Mouse (Mus musculus) thymus, postnatal 25 days (tissue): ENCODE data around the gene Foxj3.
"Not testable (repeated sequence)": the region's sequence is repeated elsewhere in the genome, so short reads cannot be mapped to it uniquely, and the experiment has no call there.

Source experiments
- DNase-seq: peaks from one replicate; pipeline ENCODE4 v3.0.0; 2022

The Foxj3 gene

DNA sequence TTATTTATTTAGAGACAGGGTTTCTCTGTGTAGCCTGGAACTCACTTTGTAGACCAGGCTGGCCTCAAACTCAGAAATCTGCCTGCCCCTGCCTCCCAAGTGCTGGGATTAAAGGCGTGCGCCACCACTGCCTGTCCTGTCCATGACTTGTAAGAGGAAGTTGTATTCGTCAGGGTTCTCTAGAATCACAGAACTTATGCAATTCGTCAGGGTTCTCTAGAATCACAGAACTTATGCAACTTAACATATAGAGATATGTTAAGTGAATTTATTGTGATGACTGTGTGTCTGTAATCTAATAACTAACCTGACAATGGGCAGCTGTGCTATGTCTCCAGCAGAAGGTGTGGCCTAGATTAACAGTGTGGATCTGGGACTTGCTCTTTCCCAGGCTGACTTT lies at the start of gene Foxj3:
TSS of gene Foxj3 (plus strand) at position 390 of the 400 bp plus-strand sequence.
- DNase-seq: not testable (repeated sequence)

DNA sequence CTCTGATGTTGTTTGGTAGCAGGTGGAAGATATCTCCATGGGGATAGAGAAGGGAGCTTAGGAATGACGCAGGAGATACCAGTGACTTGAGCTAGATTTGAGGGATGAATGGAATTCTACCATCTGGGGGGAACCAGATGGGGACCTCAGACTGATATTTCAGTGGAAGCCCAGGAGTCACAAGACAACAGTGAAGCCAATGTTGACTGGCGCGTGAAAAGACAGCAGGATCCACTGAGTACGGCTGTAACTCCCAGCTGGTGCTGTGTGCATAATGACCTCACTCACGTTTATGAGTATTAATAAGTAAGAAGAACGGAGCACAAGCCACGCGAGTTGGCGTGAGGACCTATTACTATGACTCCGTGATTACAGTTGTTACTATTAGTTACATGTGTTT lies 47.1 kb upstream of the Foxj3 start:
- no peak for DNase-seq

DNA sequence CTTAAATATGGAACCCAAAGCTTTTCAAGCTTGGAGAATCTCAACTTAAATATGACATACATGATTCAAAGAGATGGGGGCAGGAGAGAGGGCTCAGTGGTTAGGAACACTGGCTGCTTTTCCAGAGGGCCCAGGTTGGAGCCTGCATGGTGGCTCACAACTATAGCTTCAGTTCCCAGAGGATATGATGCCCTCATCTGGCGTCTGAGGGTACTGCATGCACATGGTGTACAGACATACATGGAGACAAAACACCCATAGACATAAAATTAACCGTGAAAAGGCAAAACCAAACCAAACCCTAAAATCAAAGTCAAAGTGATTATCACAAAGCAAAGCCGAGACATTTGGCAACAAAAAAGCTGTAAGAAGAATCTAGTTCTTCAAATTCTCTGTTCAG lies 46.0 kb upstream of the Foxj3 start:
- peak; percentile 34 for DNase-seq

DNA sequence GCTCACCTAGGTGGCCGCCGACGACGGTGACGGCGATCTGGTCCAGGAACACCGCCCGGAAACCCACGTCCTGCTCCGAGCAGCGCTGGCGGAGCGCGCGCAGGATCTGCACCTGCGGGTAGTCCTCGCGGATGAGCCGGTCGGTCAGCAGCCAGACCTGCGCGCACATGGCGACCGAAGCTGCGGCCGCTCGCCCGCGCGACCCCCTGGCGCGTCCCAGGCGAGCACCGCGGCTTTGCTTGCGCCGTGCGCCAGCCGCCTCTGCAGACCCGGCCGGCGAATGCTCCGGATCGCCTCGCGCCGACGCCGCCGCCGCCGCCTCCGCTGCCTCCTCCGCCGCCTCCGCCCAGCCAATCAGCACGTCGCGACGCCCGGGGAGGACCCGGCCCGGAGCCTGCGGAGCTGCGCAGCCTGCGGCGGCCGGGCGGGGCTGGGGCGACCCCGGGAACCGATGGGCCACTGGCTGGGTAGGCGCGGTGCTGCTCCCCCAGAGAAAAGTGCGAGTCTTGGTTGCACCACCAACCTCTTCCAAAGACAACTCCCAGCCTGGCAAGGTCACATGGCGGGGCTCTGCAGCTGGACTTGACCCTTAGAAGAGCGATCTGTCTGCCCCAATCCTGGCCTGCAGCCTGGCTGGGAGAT lies 44.4 kb upstream of the Foxj3 start, which contains the start of gene Rimkla:
TSS of gene Rimkla (minus strand) at position 338 of the 642 bp plus-strand sequence.
- peak; percentile 75 for DNase-seq

DNA sequence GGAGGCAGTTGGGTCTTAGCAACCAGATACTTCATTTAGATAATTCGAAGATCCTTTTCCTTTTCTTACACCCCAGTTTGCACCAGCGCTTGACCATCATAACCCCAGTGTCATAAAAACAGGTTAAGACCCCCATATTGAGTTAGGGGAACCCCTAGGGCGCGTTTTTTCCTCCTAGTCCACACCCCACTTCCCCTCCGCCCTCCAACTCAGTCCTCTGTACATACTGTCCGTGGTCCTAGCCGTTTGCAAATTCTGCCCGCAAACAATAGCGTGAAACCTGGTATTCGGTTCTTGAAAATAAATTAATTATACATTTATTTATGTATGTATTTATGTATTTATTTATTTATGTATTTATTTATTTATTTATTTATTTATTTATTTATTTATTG lies 43.9 kb upstream of the Foxj3 start:
- no peak for DNase-seq

DNA sequence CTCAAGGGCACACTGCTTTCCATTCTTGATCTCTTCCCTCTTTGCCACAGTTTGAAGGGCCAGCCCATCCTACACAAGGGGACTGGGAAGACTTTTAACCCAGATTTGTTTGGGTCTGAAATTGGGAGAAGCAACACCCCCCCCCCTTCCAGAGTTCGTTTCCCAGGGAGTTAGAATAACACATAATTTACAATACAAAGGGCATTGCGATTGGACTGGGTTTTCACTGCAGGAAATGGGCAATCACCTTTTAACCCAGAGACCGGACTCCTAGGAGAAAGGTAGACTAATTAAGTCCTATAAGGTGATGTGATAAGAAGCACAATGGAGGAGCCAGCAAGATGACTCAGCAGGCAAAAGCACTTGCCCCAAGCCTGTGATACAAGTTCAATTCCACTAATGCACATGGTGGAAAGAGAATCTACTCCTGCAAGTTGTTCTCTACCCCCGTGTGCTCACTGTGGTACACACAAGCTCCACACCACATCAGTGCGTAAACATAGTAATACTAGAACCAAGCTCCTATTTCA lies 38.4 kb upstream of the Foxj3 start:
- no peak for DNase-seq

DNA sequence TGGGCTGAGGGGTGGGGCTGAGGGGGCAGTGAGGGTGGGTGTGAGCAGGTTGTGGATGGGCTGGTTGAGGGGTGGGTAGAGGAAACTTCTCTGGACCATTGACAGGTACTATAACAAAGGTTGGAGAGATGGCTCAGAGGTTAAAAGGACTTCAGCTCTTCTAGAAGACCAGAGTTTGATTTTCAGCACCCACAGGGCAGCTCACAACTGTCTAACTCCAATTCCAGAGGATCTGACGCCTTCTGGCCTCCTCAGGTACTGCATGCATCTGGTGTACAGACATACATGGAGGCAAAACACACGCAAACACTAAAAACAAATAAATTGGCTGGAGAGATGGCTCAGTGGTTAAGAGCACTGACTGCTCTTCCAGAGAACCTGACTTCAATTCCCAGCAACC lies 25.2 kb upstream of the Foxj3 start:
- DNase-seq: no peak

DNA sequence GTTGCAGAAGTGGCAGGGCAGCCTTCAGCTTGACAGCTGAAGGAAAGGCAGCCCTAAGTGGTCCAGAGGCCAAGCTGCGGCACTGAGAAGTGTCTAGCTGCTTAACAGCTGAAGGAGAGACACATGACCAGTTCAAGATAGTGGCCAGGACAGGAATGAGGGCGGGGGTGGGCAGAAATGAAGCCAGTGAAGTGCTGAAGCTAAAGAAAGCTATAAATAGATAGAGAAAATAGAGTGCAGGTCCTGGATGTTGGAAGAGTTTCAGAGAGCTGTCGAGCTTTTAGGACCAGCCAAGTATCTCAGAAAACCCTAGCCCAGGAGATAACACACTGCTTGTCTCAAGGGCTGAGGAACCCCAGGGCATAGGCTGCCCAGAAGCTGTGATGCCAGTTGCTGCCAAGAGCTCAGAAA lies 24.1 kb upstream of the Foxj3 start:
- no peak for DNase-seq

DNA sequence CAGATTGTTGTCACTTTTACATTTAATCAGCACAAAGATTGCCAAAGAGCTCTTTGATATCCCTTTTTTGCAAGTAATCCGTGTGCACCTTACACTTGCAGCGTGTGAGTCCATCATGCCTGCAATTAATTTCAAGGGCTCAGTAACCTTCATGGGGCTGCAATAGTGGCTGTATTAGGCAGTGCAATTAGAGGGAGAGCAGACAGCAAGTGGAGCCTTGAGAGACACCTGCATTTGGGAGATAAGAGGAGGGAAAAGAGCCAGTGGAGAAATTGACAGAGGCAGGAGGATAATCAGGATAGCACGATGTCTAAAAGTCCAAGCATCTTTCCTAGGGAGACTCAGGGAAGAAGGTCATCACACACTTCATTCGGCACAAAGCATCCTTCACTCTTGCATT lies 13.2 kb upstream of the Foxj3 start:
- no peak for DNase-seq

DNA sequence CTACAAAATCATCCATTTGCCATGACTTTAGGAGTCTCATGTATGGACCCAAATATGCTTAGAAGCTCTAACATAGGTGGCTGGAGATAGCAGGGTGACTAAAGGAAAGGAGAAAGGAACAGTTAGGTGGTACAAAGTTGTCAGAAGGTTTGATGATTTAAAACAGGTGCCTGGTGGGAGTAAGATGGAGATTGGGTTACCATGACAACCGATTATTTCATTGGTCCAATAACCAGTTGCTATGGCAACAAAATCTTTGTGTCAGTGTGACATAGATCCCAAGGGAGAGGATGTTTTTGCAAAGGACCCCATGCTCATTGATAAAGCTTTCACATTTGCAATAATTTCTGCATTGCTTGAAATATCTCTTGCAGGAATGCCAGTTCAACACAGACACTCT lies 12.8 kb upstream of the Foxj3 start:
- no peak for DNase-seq

DNA sequence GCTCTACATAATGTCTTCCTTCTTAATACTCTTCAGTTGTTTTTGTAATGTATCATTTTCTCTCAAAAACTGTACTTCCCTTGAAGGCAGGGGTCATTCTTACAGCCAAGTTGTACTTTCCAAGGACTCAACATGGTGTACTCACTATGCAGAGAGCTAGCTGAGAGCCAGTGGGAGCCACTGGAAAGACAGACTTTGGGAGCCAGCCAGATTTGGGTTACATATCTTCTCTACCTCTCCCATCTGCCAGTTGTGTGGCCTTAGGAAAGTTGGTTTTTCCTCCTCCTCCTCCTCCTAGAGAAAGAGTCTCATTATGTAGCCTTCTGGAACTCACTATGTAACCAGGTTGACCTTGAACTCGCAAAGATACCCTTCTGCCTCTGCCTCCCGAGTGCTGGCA lies 12.3 kb upstream of the Foxj3 start:
- DNase-seq: no peak

DNA sequence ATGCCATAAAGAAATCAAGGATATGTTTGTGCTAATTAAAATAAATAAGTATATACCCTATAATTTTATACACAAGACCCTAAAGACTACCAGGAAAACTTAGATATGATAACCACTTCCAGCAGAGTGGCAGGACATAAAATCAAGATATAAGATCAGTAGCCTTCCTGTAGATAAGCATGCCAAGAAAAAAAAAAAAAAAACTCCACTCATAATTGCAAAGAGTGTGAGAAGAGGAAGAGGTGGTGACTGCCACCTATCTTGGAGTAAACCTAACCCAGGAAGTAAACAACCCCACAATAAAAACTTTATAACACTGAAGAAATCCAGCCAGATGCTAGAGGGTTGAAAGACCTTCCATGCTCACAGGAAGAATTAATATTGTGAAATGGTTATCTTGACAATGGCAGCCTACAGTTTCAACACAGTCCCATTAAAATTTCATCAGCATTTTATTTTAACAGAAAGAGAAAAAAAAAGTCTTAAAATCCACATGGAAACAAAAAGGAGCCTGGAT lies 10.4 kb upstream of the Foxj3 start:
- no peak for DNase-seq

DNA sequence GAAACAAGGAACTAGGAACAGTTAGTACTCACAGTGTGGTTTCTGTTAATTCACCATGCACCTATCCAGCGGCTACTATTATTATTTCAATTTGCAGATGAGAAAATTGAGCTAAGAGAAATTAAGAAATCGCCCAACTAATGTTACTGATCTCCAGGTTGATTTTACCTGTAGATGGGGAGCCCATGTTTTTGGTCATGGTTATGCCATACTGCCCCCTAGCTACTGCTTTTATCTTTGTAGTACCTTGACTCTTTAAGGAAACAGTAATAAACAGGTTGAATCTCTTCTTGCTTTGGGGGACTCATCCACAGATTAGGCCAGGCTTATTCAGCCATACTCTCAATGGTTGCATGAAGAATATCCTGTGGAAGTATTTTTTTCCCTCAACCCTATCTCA lies 5.0 kb upstream of the Foxj3 start:
- peak; percentile 5 for DNase-seq

DNA sequence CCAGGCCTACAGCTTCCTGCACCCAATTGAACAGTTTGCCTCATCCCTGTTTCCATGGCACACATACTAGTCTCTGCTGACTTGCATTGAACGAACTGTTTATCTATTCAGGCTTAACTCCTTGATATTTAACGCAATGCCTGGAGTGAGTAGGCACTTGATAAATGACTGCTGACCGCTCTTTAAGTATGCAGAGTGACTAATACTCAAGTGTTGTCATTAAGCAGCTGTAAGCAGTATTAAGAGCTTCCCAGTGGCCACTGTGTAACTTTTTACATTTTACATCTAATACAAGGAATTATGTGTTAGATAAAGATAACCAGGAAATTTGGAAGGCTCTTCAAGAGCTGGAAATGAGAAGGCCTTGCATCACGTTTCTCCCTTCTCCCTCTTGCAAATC lies 1.7 kb upstream of the Foxj3 start:
- no peak for DNase-seq

DNA sequence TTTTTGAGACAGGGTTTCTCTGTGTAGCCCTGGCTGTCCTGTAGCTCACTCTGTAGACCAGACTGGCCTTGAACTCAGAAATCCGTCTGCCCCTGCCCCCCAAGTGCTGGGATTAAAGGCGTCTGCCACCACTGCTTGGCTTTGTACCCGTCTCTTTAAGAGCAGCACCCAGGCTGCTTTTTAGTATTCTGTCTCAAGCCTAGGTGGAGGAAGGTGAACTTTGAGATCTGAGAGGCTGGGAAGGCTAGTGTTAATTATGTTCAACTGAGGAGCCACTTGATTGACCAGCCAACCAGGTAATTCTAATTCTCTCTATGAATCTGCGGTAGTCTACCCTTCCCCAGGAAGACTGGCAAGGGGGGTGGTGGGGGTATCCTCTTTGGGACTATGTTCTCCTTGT lies 632 bp downstream of the Foxj3 start:
- DNase-seq: no peak

DNA sequence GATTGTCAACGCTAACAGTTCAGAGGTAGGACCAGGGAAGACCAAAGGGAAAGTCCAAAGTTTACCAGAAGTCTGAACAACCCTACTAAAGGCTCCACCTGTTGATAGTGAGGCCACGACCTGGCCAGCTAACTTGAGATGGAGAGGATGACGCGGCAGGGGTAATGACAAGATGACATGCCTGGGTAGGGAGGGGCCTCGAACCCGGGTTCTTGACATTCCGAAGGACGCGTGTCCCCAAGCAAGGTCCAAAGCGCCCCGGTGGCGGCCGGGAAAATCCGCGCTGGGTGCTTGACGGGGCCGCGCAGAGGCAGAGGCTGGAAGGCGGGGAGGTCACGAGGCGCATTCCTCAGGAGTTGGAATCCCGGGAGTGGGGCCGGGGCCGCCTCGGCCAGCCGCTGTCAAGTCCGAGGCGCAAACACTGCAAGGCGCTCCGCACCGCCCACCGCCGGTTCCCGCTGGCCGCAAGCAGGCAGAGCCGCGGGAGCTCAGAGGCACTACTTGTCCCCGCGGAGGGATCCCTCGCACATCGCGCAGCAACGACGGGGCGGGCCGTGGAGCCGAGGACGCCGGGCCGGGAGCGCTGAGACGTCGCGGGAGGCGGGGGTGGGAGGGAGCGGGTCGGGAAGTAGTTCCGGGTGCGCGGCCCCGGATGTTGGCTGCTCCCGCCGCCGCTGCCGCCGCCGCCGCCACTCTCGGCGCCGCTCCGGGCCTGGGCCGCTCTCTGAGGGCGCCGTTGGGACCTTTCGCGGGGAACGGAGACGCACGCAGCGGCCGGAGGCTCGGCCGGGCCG lies 2.4 kb downstream of the Foxj3 start, which contains the start of gene Frg2f1:
TSS of gene Frg2f1 (minus strand) at position 499 of the 794 bp plus-strand sequence.
- DNase-seq: peak; percentile 93

DNA sequence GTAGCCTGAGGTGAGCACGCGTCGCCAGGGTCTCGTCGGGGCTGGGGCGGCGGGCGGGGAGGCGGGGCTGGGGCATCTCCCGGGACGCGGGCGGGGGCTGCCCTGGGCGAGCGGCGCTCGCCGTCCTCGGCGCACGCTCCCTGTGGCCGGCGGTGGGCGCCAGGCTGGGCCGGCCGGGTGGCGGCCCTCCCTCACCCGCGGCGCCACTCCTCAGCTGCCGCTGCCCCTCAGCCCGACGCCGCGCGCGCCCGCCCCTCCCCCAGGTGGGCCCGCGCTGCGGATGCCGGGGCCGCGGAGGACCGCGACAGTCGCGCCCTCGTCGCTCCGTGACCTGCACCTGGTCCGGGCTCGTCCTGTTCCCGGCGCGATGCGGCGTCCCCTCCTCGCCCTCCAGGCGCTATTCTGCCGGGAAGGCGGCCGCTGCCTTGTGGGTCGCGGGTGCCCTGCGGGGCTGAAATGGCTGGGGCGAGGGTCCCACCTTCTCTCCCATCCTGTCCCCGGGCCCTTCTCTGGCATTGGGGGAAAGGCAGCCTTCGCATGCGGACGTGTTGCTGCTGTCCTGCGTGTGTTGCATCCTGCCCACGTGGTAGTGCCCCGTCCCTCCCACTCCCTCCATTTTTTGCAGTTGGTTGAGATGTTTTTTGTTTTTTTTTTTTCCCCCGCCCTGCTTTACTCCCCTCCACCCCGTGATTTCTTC lies 3.2 kb downstream of the Foxj3 start:
- peak; percentile 68 for DNase-seq

DNA sequence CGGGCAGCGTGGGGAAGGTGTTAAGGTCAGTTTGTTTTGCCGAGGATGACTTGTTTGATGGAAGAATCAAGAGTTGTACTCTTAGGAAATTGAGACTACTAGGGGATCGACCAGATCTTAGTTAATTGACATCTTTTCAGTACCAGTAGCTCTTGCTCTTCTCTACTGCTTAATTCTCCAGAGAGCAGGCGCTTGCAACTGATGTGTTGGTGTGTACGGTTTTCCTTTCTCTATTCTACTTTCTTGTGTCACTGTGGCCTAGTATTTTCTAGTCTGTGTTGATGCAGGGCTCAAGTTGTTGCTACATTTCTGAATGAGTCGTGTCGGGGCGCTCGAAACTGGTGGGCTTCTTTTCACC lies 3.7 kb downstream of the Foxj3 start:
- no peak for DNase-seq

DNA sequence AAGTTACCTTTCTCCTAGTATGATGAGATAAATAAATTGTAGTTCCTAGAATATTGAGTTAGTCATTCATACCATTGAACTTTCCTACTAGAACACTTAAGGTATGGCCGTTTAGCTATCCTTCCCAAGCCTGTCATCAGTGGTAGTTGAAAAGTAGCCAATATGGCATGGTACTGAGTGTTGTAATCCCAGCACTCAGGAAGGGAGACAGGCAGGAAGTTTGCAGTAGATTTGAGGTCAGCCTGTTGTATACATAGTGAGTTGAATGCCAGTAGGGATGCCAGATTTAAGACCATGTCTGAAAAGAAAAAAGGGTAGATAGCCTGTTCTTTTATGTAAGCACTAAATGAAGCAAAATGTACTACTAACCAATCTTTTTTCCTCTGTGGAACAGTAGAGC lies 14.1 kb downstream of the Foxj3 start:
- DNase-seq: no peak

DNA sequence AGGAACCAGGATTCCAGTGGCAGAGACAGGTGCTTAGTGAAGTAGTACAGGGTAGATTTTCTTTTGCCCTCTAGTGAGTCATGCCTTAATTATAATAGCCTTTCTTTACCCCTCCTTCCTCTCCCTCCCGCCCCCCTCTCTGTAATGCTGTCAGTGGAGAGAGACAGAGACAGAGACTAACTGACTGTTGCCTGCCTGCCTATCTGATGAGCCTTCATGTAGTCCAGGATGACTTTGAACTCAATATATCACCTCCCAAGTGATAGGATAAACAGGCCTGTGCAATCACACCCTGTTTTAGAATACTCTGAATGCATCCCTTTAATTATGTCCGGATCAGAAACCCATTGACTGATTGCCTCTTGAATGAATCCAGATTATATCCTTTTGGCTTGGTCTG lies 18.7 kb downstream of the Foxj3 start:
- no peak for DNase-seq

DNA sequence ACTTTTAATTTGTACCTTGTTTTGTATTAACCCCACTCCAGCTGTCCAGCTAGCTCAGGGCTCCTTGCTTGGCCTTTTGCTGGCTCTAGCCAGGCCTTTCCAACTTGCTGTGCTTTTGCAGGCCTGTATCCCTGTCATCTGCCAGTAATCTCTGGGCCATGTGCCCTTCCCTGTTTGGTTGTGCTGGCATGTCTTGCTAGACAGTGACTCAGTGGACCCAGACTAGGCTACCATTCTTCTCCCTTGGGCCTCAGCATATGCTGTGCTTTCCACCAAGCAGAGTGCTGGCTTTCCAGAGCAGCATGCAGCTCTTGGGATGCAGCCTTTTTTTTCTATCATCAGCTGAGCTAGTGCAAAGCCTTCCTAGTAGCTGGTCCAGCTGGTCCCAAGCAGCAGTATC lies 26.3 kb downstream of the Foxj3 start:
- DNase-seq: no peak

DNA sequence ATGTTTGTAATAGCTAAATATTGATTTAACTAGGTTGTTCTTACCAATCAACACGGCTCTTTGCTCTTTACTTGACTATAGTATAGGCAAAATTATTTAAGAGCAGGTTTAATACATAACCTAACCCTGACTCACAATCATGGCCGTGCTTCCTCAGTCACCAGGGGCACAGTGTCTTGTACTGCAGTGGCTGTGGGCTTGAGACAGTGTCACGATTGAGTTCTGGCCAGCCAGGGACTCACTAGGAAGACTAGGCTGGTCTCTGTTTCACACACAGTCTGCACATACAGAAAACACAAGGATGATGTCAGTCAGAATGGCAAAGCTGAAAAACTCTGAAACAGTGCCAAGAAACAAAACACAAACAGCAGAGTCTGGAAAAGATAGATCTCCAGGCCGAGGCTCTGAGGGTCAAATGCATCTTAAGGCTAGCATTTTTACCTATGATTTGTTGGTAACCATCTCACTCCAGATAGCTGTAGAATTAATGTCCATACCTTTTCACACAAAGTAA lies 29.6 kb downstream of the Foxj3 start:
- DNase-seq: no peak

DNA sequence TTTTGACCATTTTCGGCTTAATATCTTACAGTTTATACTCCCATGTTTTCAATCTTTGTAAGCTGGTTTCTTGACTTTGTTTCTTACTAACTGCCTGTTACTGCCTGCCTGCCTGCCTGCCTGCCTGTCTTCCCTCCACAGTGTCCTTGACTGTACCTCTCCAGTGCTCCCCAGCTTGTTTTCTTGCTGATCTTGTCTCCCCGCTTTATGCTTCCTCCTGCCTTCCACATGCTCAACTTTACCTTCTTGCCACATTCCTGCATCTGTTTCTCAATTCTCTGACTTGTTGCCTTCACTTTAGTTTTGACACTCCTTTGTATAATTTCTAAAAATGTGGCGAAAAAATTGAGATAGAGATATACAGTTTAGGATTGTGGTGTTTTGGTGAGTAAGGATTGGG lies 35.9 kb downstream of the Foxj3 start:
- no peak for DNase-seq
